ENCODE assay signal across 8 mouse cellular contexts in the genomic region with DNA sequence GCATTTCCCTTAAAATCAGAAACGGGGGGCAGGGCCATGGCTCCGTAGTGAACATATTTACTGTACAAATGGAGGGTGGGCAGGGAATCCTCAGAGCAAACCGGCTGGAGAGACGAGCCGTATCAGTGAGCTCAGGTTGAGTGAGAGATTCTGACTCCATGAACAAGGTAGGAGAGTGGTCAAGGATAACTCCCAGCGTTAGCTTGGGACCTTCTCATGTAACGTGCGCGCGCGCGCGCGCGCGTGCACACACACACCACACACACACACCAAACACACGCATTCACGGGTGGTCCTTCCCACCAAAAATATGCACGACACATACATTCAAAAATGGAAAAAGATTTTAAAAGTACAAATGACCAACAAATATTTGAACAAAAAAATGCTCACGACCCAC. TPM values are rescaled to one million over a fixed set of nuclear protein-coding genes. Genes with fewer than 3 reads are reported as not detected.
A peak's percentile ranks its signal among the peaks of the same experiment; 100 is the strongest.
DNase-seq lines count a peak whose midpoint lies in the region; ATAC-seq and TF ChIP-seq lines count a peak whose summit lies in the region.
"Had no signal": no experiment of that assay in that cellular context is flagged by ENCODE, and none has a peak within 500 bp of the region (broad histone marks: within the 10 kb centered on the region; RNA-seq: fewer than 3 reads in every experiment).

No protein-coding gene starts in this region.

- H3K4me1 ChIP-seq in hindbrain, embryonic 12.5 days = peaks cover 35% of the 10 kb centered on the region
- H3K4me1 ChIP-seq in hindbrain, embryonic 11.5 days (replicated peaks; ENCODE audit: control insufficient read depth, insufficient read depth, low read length) = no peaks in the 10 kb centered on the region; the same call in 1 of the 2 replicates
- H3K4me1 ChIP-seq in MEL (ENCODE audit: control insufficient read depth in 1 of 2, insufficient read depth in 2 of 2, low read length in 2 of 2) = peaks cover 0 to 14% of the 10 kb centered on the region in 2 experiments; a peak in 3 of 4 replicates
- H3K4me1 ChIP-seq in limb, embryonic 10.5 days = peaks cover 11% of the 10 kb centered on the region

- TF ChIP-seq EP300 in MEL (IDR thresholded peaks at IDR 0.05; ENCODE audit: low read depth in 1 of 2, low read length in 2 of 2) = no peak

- no peak for DNase-seq in hindbrain, embryonic 11.5 days (ENCODE audit: low spot score)
- peak; percentile 41 for DNase-seq in CD4-positive helper T cell, adult 2 months (ENCODE audit: low read depth, low spot score)
- peak; percentile 56 for DNase-seq in MEL (ENCODE audit: low read depth, low spot score)
- no peak for DNase-seq in limb, embryonic 10.5 days (ENCODE audit: low spot score)
- DNase-seq in cerebellum, adult 8-10 months = no peak
- no peak for DNase-seq in gastrocnemius, adult 18-20 months (ENCODE audit: low spot score)

- no peak overlapping the region for H3K27ac ChIP-seq in hindbrain, embryonic 12.5 days
- no peak overlapping the region for H3K27ac ChIP-seq in hindbrain, embryonic 11.5 days (ENCODE audit: low read depth, low read length)
- no peak overlapping the region for H3K27ac ChIP-seq in MEL (ENCODE audit: control insufficient read depth, low read depth, low read length)
- no peak overlapping the region for H3K27ac ChIP-seq in limb, embryonic 10.5 days

- 0 out of 2 replicates have a peak overlapping the region, but pooled peaks have one; percentile 11 for H3K4me2 ChIP-seq in hindbrain, embryonic 12.5 days (replicated peaks)
- H3K4me2 ChIP-seq in hindbrain, embryonic 11.5 days (replicated peaks; ENCODE audit: low read depth, low read length) = no peak overlapping the region

- H3K9ac ChIP-seq in hindbrain, embryonic 12.5 days = no peak overlapping the region
- no peak overlapping the region for H3K9ac ChIP-seq in hindbrain, embryonic 11.5 days (ENCODE audit: low read depth, low read length)
- peak overlapping the region; percentile 76 for H3K9ac ChIP-seq in MEL (ENCODE audit: control insufficient read depth, low read depth, low read length, poor library complexity, severe bottlenecking)

- no peak for TF ChIP-seq CTCF in MEL (IDR thresholded peaks at IDR 0.05 in 2 of 3, conservative IDR thresholded peaks at IDR 0.05 in 1 of 3; ENCODE audit: control insufficient read depth in 1 of 3, insufficient read depth in 1 of 3, low read depth in 2 of 3, low read length in 3 of 3, poor library complexity in 1 of 3, severe bottlenecking in 1 of 3)

- H3K4me3 ChIP-seq in hindbrain, embryonic 12.5 days = no peak overlapping the region
- H3K4me3 ChIP-seq in hindbrain, embryonic 11.5 days (ENCODE audit: low read depth, low read length) = no peak overlapping the region
- H3K4me3 ChIP-seq in MEL (ENCODE audit: control insufficient read depth in 1 of 2, insufficient read depth in 1 of 2, low read depth in 2 of 2, low read length in 2 of 2) = peak overlapping the region; percentile 79 to 95
- H3K4me3 ChIP-seq in limb, embryonic 10.5 days = peak overlapping the region; percentile 20; the same call in 1 of the 2 replicates

- no peak for TF ChIP-seq RAD21 in MEL (IDR thresholded peaks at IDR 0.05; ENCODE audit: low read depth, low read length)

- peaks cover 14% of the 10 kb centered on the region for H3K36me3 ChIP-seq in hindbrain, embryonic 12.5 days
- 0 out of 2 replicates have a peak, but pooled peaks cover 2% of the 10 kb centered on the region for H3K36me3 ChIP-seq in hindbrain, embryonic 11.5 days (ENCODE audit: control insufficient read depth, insufficient read depth, low read length)
- peaks cover 0 to 9% of the 10 kb centered on the region in 2 experiments; a peak in 2 of 4 replicates for H3K36me3 ChIP-seq in MEL (ENCODE audit: control insufficient read depth in 1 of 2, insufficient read depth in 2 of 2, low read length in 2 of 2)
- H3K36me3 ChIP-seq in limb, embryonic 10.5 days = peaks cover 17% of the 10 kb centered on the region

- H3K27me3 ChIP-seq in hindbrain, embryonic 12.5 days = no peaks in the 10 kb centered on the region
- H3K27me3 ChIP-seq in hindbrain, embryonic 11.5 days (ENCODE audit: control insufficient read depth, insufficient read depth, low read length) = no peaks in the 10 kb centered on the region
- H3K27me3 ChIP-seq in MEL (ENCODE audit: control insufficient read depth in 1 of 2, insufficient read depth in 2 of 2, low read length in 2 of 2) = no peaks in the 10 kb centered on the region
- H3K27me3 ChIP-seq in limb, embryonic 10.5 days (ENCODE audit: low read depth, poor library complexity, severe bottlenecking) = no peaks in the 10 kb centered on the region

- no peak for ATAC-seq in hindbrain, embryonic 12.5 days (ENCODE audit: low FRiP score)
- ATAC-seq in hindbrain, embryonic 11.5 days (ENCODE audit: low FRiP score) = no peak
- ATAC-seq: forebrain, embryonic 14.5 days had no signal

- peaks cover 16% of the 10 kb centered on the region for H3K79me2 ChIP-seq in MEL (ENCODE audit: control insufficient read depth, insufficient read depth, low read length, poor library complexity)

- no peak for TF ChIP-seq POLR2A in MEL (IDR thresholded peaks at IDR 0.05; ENCODE audit: control insufficient read depth in 1 of 2, insufficient read depth in 1 of 2, low read depth in 1 of 2, low read length in 2 of 2, poor library complexity in 1 of 2)

- H3K9me3 ChIP-seq in hindbrain, embryonic 12.5 days (replicated peaks) = no peaks in the 10 kb centered on the region
- no peaks in the 10 kb centered on the region for H3K9me3 ChIP-seq in hindbrain, embryonic 11.5 days (ENCODE audit: control insufficient read depth, low read length)
- no peaks in the 10 kb centered on the region for H3K9me3 ChIP-seq in MEL (replicated peaks; ENCODE audit: insufficient read depth, low read length)
- no peaks in the 10 kb centered on the region for H3K9me3 ChIP-seq in limb, embryonic 10.5 days (replicated peaks)

- WGBS in hindbrain, embryonic 12.5 days = 80% methylated on average over 20 of the region's 20 CpGs
- 87% methylated on average over 20 of the region's 20 CpGs for WGBS in hindbrain, embryonic 11.5 days
- 85% methylated on average over 20 of the region's 20 CpGs for WGBS in limb, embryonic 10.5 days

TF ChIP-seq in MEL, 35 proteins besides CTCF, POLR2A, EP300 and RAD21:
- TF ChIP-seq USF2 (IDR thresholded peaks at IDR 0.05; ENCODE audit: borderline replicate concordance in 1 of 2, insufficient read depth in 1 of 2, low read depth in 1 of 2, low read length in 2 of 2) (no peak), E2F4 (IDR thresholded peaks at IDR 0.05; ENCODE audit: borderline replicate concordance, low read depth, low read length) (no peak), MYC (IDR thresholded peaks at IDR 0.05; ENCODE audit: low read depth, low read length) (no peak), MAFK (IDR thresholded peaks at IDR 0.05; ENCODE audit: borderline replicate concordance, low read depth, low read length) (no peak), USF1 (IDR thresholded peaks at IDR 0.05; ENCODE audit: low read depth, low read length) (no peak), ZMIZ1 (IDR thresholded peaks at IDR 0.05; ENCODE audit: low read depth, low read length) (no peak), NRF1 (IDR thresholded peaks at IDR 0.05; ENCODE audit: insufficient read depth, low read depth, low read length, poor library complexity, severe bottlenecking) (peak; percentile 32; the same call in 1 of the 2 replicates), UBTF (IDR thresholded peaks at IDR 0.05; ENCODE audit: borderline replicate concordance, insufficient read depth, low read depth, low read length) (no peak)

RNA-seq across cellular contexts. Expression of a gene that starts 1.8 kb away (rescaled TPM):
- 85.9 and 90.0 TPM in 2 replicates for polyA plus RNA-seq in hindbrain, embryonic 12.5 days (2016; fragmentation: Nextera tagmentation; extraction: Ambion mirVana)
- 101 and 111 TPM in 2 replicates for polyA plus RNA-seq in hindbrain, embryonic 11.5 days (2014; fragmentation: Nextera tagmentation; extraction: Ambion mirVana)
- 162 and 169 TPM in 2 replicates for total RNA-seq in MEL (2012; rRNA removed)
- 100 to 1,000 TPM; 172 to 265 TPM for polyA plus RNA-seq in MEL (2012; ENCODE audit: insufficient read depth in 1 of 2, insufficient read length in 2 of 2, low read depth in 1 of 2, low replicate concordance in 2 of 2, missing spikeins in 1 of 2)
- polyA plus RNA-seq in limb, embryonic 10.5 days (2016; fragmentation: Nextera tagmentation; extraction: Ambion mirVana) = 84.4 and 85.5 TPM in 2 replicates
- total RNA-seq in gastrocnemius, adult 18-20 months (2021) = 100 to 1,000 TPM; 101 to 113 TPM

RNA-seq across cellular contexts. Expression of a gene that starts 33.9 kb away (rescaled TPM):
- 4.9 and 5.2 TPM in 2 replicates for polyA plus RNA-seq in hindbrain, embryonic 12.5 days (2016; fragmentation: Nextera tagmentation; extraction: Ambion mirVana)
- polyA plus RNA-seq in hindbrain, embryonic 11.5 days (2014; fragmentation: Nextera tagmentation; extraction: Ambion mirVana) = 7.0 and 7.8 TPM in 2 replicates
- total RNA-seq in MEL (2012; rRNA removed) = 1.5 and 1.9 TPM in 2 replicates
- polyA plus RNA-seq in MEL (2012; ENCODE audit: insufficient read depth in 1 of 2, insufficient read length in 2 of 2, low read depth in 1 of 2, low replicate concordance in 2 of 2, missing spikeins in 1 of 2) = 1 to 10 TPM in 1 of 2 experiments, not detected in 1; 3.0 TPM
- 2.8 TPM in 2 replicates for polyA plus RNA-seq in limb, embryonic 10.5 days (2016; fragmentation: Nextera tagmentation; extraction: Ambion mirVana)
- total RNA-seq in gastrocnemius, adult 18-20 months (2021) = 10 to 100 TPM in 1 of 2 experiments, 1 to 10 TPM in 1; 8.8 to 11.5 TPM

RNA-seq across cellular contexts. Expression of a gene that starts 50.0 kb away (rescaled TPM):
- 81.0 and 86.5 TPM in 2 replicates for polyA plus RNA-seq in hindbrain, embryonic 12.5 days (2016; fragmentation: Nextera tagmentation; extraction: Ambion mirVana)
- polyA plus RNA-seq in hindbrain, embryonic 11.5 days (2014; fragmentation: Nextera tagmentation; extraction: Ambion mirVana) = 96.1 and 101 TPM in 2 replicates
- total RNA-seq in MEL (2012; rRNA removed) = 197 and 211 TPM in 2 replicates
- 100 to 1,000 TPM in 1 of 2 experiments, 10 to 100 TPM in 1; 64.7 to 199 TPM for polyA plus RNA-seq in MEL (2012; ENCODE audit: insufficient read depth in 1 of 2, insufficient read length in 2 of 2, low read depth in 1 of 2, low replicate concordance in 2 of 2, missing spikeins in 1 of 2)
- polyA plus RNA-seq in limb, embryonic 10.5 days (2016; fragmentation: Nextera tagmentation; extraction: Ambion mirVana) = 83.5 and 91.3 TPM in 2 replicates
- total RNA-seq in gastrocnemius, adult 18-20 months (2021) = 10 to 100 TPM; 24.2 to 25.0 TPM

RNA-seq across cellular contexts. Expression of a gene that starts 50.0 kb away (rescaled TPM):
- 193 and 205 TPM in 2 replicates for polyA plus RNA-seq in hindbrain, embryonic 12.5 days (2016; fragmentation: Nextera tagmentation; extraction: Ambion mirVana)
- 245 and 265 TPM in 2 replicates for polyA plus RNA-seq in hindbrain, embryonic 11.5 days (2014; fragmentation: Nextera tagmentation; extraction: Ambion mirVana)
- total RNA-seq in MEL (2012; rRNA removed) = 297 and 330 TPM in 2 replicates
- polyA plus RNA-seq in MEL (2012; ENCODE audit: insufficient read depth in 1 of 2, insufficient read length in 2 of 2, low read depth in 1 of 2, low replicate concordance in 2 of 2, missing spikeins in 1 of 2) = 100 to 1,000 TPM; 316 to 356 TPM
- 227 and 247 TPM in 2 replicates for polyA plus RNA-seq in limb, embryonic 10.5 days (2016; fragmentation: Nextera tagmentation; extraction: Ambion mirVana)
- 100 to 1,000 TPM; 115 to 125 TPM for total RNA-seq in gastrocnemius, adult 18-20 months (2021)

Comparison
In these comparisons a context has a peak if more than half of its experiments do, and no peak if none do; other contexts are left out.
1. H3K4me3 ChIP-seq: peak in MEL (2 of 2) and limb, embryonic 10.5 days (single experiment); none in hindbrain, embryonic 12.5 days (single experiment) and hindbrain, embryonic 11.5 days (single experiment).
2. DNase-seq: peak in CD4-positive helper T cell, adult 2 months (single experiment) and MEL (single experiment); none in hindbrain, embryonic 11.5 days (single experiment), limb, embryonic 10.5 days (single experiment), cerebellum, adult 8-10 months (single experiment) and gastrocnemius, adult 18-20 months (single experiment).